Mouse (Mus musculus): ENCODE measurements around the gene Vmn1r36.
"Not testable (repeated sequence)": the region's sequence is repeated elsewhere in the genome, so short reads cannot be mapped to it uniquely, and the experiment has no call there.

Gene Vmn1r36

DNA sequence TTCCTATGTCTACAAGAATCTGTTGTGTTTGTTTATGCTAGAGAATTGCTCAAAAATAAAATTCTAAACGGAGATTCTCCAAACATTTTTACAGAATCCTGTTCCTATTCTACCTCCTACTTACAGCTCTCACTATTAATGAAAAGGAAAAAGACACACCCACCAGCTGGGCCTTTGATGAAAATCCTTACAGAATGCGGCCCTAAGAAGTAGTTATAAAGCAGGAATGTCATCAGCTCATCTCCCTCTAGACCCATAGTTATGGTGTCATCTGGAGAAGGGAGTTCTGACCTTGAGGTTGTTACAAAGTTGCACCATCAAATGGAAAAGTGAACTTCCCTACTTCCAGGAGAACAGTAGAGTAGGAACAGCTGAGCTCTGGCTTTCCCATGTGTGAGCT lies at the start of gene Vmn1r36:
Vmn1r36 (minus strand) TSS at position 101 of the 400 bp plus-strand sequence.
- not testable (repeated sequence) for DNase-seq (ENCODE audit: extremely low read depth, insufficient read length, low spot score)

DNA sequence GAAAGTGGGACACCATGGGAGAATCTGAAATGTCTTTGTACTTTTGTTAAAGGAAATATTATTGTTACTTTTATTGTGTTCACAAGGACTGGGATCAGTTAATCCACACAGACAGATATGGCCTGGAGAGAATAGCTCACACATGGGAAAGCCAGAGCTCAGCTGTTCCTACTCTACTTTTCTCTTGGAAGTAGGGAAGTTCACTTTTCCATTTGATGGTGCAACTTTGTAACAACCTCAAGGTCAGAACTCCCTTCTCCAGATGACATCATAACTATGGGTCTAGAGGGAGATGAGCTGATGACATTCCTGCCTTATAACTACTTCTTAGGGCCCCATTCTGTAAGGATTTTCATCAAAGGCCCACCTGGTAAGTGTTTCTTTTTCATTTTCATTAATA lies 10.1 kb upstream of the Vmn1r36 start, which contains the start of gene Vmn1r37:
Vmn1r37 (plus strand) TSS at position 301 of the 400 bp plus-strand sequence.
- not testable (repeated sequence) for DNase-seq (ENCODE audit: extremely low read depth, insufficient read length, low spot score)

DNA sequence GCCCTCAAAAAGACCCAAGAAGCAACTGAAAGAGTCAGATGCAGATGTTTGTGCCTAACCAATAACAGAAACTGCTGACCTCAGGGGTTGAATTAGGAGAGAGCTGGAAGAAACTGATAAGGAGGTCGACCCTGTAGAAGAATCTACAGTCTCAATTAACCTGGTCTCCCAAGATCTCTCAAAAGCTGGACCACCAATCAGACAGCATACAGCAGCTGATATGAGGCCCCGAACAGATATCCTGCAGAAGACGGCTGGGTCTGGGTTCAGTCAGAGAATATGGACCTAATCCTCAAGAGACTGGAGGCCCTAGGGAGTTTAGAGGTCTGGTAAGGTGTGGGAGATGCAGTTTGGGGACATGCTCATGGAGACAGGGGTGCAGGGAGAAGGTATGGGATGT lies 5.1 kb downstream of the Vmn1r36 start:
- no peak for DNase-seq (ENCODE audit: extremely low read depth, insufficient read length, low spot score)

DNA sequence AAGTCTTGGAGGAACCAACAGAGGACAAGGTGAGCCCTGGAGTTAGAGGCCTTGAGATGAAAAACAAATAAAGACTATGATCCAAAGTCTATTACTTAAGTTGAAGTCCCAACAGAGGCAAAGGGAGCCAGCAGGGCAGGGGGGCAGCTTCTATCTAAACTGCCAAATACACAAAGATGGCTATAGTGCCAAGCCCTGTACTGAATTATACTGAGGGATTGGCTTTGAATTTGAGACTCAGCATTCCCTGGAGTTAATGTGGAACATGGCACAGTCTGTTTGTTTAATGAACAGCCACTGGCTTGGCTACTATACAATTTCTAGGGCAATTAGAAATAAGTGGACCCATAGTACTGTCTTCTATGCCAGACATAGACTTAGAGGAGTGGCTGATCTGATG lies 10.1 kb downstream of the Vmn1r36 start:
- no peak for DNase-seq (ENCODE audit: extremely low read depth, insufficient read length, low spot score)

DNA sequence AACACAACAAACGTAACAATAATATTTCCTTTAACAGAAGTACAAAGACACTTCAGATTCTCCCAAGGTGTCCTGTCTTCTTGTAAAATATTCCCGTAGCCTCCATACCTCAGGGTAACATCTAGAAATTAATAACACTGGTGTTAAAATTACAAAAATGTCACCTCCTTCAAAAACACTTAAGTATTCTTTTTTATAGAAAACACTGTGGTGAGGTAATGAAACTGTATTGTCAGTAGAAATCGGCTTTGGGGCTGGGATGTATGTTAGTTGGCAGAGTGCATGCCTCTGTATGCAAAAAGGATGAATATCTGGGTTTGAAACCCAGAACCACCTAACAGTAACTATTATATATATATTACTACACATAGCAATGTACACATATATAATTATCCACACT lies 33.2 kb downstream of the Vmn1r36 start, which contains the start of gene Vmn1r35:
Vmn1r35 (minus strand) TSS at position 101 of the 400 bp plus-strand sequence.
- no peak for DNase-seq (ENCODE audit: extremely low read depth, insufficient read length, low spot score)

Measured in 3134 (cell line).